Mouse (Mus musculus) kidney, embryonic 16.5 days (tissue): Measurements from ENCODE around the gene Arhgef7. TPM values are rescaled to one million over a fixed set of nuclear protein-coding genes. Genes with fewer than 3 reads are reported as not detected.
"Not testable (repeated sequence)": the region's sequence is repeated elsewhere in the genome, so short reads cannot be mapped to it uniquely, and the experiment has no call there.

ENCODE experiments used
- ATAC-seq: fragments of 200-750 bp; cut with Nextera tagmentation; 2 replicates; pipeline ENCODE4 v1.8.0; 2017; ENCODE audit warnings: moderate TSS enrichment; ENCODE audit not compliant: low FRiP score, low TSS enrichment
- H3K27ac ChIP-seq: fragments of 300-500 bp; sonication (generic); 2 replicates; pipeline ENCODE4 v1.5.1; 2014; ENCODE audit warnings: low read length
- H3K27me3 ChIP-seq: fragments of 300-500 bp; sonication (generic); 2 replicates; pipeline ENCODE4 v1.6.1; 2014; ENCODE audit warnings: low read length, control low read depth, mixed read lengths; ENCODE audit not compliant: insufficient read depth
- H3K36me3 ChIP-seq: fragments of 300-500 bp; sonication (generic); 2 replicates; pipeline ENCODE4 v1.6.1; 2014; ENCODE audit warnings: low read length, control low read depth, mixed read lengths; ENCODE audit not compliant: insufficient read depth
- H3K4me1 ChIP-seq: fragments of 300-500 bp; sonication (generic); 2 replicates; pipeline ENCODE4 v1.6.1; 2014; ENCODE audit warnings: low read length, control low read depth, mixed read lengths; ENCODE audit not compliant: insufficient read depth
- H3K4me2 ChIP-seq: fragments of 300-500 bp; sonication (generic); replicated peaks from 2 replicates; pipeline ENCODE4 v1.6.1; 2014; ENCODE audit warnings: low read depth, low read length
- H3K4me3 ChIP-seq: fragments of 300-500 bp; sonication (generic); 2 replicates; pipeline ENCODE4 v1.5.1; 2014; ENCODE audit warnings: mild to moderate bottlenecking, low read length
- H3K9ac ChIP-seq: fragments of 300-500 bp; sonication (generic); replicated peaks from 2 replicates; pipeline ENCODE4 v1.6.1; 2014; ENCODE audit warnings: low read length
- H3K9me3 ChIP-seq: fragments of 300-500 bp; sonication (generic); 2 replicates; pipeline ENCODE4 v1.6.1; 2016; ENCODE audit warnings: low read length, control low read depth
- WGBS: fragments of 180-500 bp; shearing (Covaris S2); extraction: QIAGEN DNeasy Blood & Tissue Kit; methylation state at CpG from one replicate; pipeline ENCODE4 v1.1.7; 2014; 5-methylcytosine and 5-hydroxymethylcytosine counted together
- polyA plus RNA-seq: library from polyadenylated mRNA; unstranded; fragments of >200 nt; fragmentation: Nextera tagmentation; extraction: Ambion mirVana; gene quantifications from 2 replicates; pipeline ENCODE4 v1.2.1, GENCODE M21; 2015

Arhgef7 gene
- polyA plus RNA-seq, 1 experiment from 2014 or later, result 43.3 TPM

GRCm38 (mm10) chr8:11874227-11874626 lies 146.7 kb downstream of the Arhgef7 start:
- H3K27me3 ChIP-seq, result not testable (repeated sequence)
- WGBS, result 89% methylated on average over 6 of the region's 6 CpGs

GRCm38 (mm10) chr8:11884646-11885045 lies 157.1 kb downstream of the Arhgef7 start:
- Histone ChIP-seq H3K27me3 (no peaks in the 10 kb centered on the region), H3K36me3 (no peaks in the 10 kb centered on the region), H3K9me3 (peaks cover 4% of the 10 kb centered on the region; the same call in 1 of the 2 replicates), H3K4me1 (no peaks in the 10 kb centered on the region), H3K4me2 (no peak overlapping the region), H3K9ac (no peak overlapping the region), H3K4me3 (no peak overlapping the region), H3K27ac (no peak overlapping the region)
- no peak for ATAC-seq
- WGBS, result 82% methylated on average over 3 of the region's 3 CpGs

More at GRCm38 (mm10) chr8:11874227-11874626, 146.7 kb downstream of the Arhgef7 start:
- not testable (repeated sequence) for H3K27ac ChIP-seq, H3K9ac ChIP-seq, H3K36me3 ChIP-seq, ATAC-seq, H3K9me3 ChIP-seq, H3K4me1 ChIP-seq, H3K4me3 ChIP-seq, H3K4me2 ChIP-seq

Other genes with a start within 250 kb of the Arhgef7 start
- gene Rab20, start 249.0 kb upstream of the Arhgef7 start, polyA plus RNA-seq, result 30.6 and 37.3 TPM in 2 replicates
- 125 and 132 TPM in 2 replicates for gene Naxd, start 230.2 kb upstream of the Arhgef7 start, polyA plus RNA-seq
- gene Cars2, start 176.9 kb upstream of the Arhgef7 start, polyA plus RNA-seq, result 27.0 and 27.3 TPM in 2 replicates
- gene Ing1, start 172.2 kb upstream of the Arhgef7 start, polyA plus RNA-seq, result 34.0 and 37.9 TPM in 2 replicates
- 108 and 112 TPM in 2 replicates for gene Ankrd10, start 92.0 kb upstream of the Arhgef7 start, polyA plus RNA-seq
- 0.26 TPM in 1 of 2 replicates, not detected in the other for gene 1700016D06Rik, start 26.7 kb upstream of the Arhgef7 start, polyA plus RNA-seq
- gene Tex29, start 112.8 kb downstream of the Arhgef7 start, polyA plus RNA-seq, result 0.37 and 0.63 TPM in 2 replicates